Mouse (Mus musculus): Measurements from ENCODE around the gene Gtf3a.
A peak's percentile ranks its signal among the peaks of the same experiment; 100 is the strongest.
"Not testable (repeated sequence)": the region's sequence is repeated elsewhere in the genome, so short reads cannot be mapped to it uniquely, and the experiment has no call there.

The Gtf3a gene

GRCm38 (mm10) chr5:146937541-146938503, 10.6 kb upstream of the Gtf3a start:
- no peak for DNase-seq (ENCODE audit: low spot score)

GRCm38 (mm10) chr5:146939109-146939796, 9.2 kb upstream of the Gtf3a start:
- no peak for DNase-seq (ENCODE audit: low spot score)

- no peak for DNase-seq (ENCODE audit: low spot score)
Observed at GRCm38 (mm10) chr5:146940219-146940618, 8.2 kb upstream of the Gtf3a start.

- not testable (repeated sequence) for DNase-seq (ENCODE audit: low spot score)
Observed at GRCm38 (mm10) chr5:146941939-146942338, 6.5 kb upstream of the Gtf3a start.

GRCm38 (mm10) chr5:146942965-146943364, 5.5 kb upstream of the Gtf3a start:
- no peak for DNase-seq (ENCODE audit: low spot score)

- no peak for DNase-seq (ENCODE audit: low spot score)
Observed at GRCm38 (mm10) chr5:146944568-146944967, 3.9 kb upstream of the Gtf3a start.

- DNase-seq (ENCODE audit: low spot score): no peak
Observed at GRCm38 (mm10) chr5:146946682-146947081, 1.8 kb upstream of the Gtf3a start.

- DNase-seq (ENCODE audit: low spot score): no peak
Observed at GRCm38 (mm10) chr5:146947497-146947896, 960 bp upstream of the Gtf3a start.

- DNase-seq (ENCODE audit: low spot score): no peak
Observed at GRCm38 (mm10) chr5:146948041-146948507, 383 bp upstream of the Gtf3a start.

- DNase-seq (ENCODE audit: low spot score): no peak
Observed at GRCm38 (mm10) chr5:146954576-146954975, 6.1 kb downstream of the Gtf3a start.

- no peak for DNase-seq (ENCODE audit: low spot score)
Observed at GRCm38 (mm10) chr5:146955651-146956050, 7.2 kb downstream of the Gtf3a start.

GRCm38 (mm10) chr5:146956678-146957077, 8.2 kb downstream of the Gtf3a start:
- no peak for DNase-seq (ENCODE audit: low spot score)

- DNase-seq (ENCODE audit: low spot score): peak; percentile 80
Observed at GRCm38 (mm10) chr5:146963118-146963936, 14.9 kb downstream of the Gtf3a start, which contains the start of gene Mtif3. Mtif3 (minus strand) TSS chr5:146963800.

- DNase-seq (ENCODE audit: low spot score): no peak
Observed at GRCm38 (mm10) chr5:146963937-146964278, 15.5 kb downstream of the Gtf3a start.

GRCm38 (mm10) chr5:146968695-146969393, 20.4 kb downstream of the Gtf3a start:
- no peak for DNase-seq (ENCODE audit: low spot score)

- DNase-seq (ENCODE audit: low spot score): no peak
Observed at GRCm38 (mm10) chr5:146971776-146972561, 23.5 kb downstream of the Gtf3a start.

GRCm38 (mm10) chr5:146973353-146973752, 24.9 kb downstream of the Gtf3a start:
- no peak for DNase-seq (ENCODE audit: low spot score)

GRCm38 (mm10) chr5:146973858-146974780, 25.7 kb downstream of the Gtf3a start:
- no peak for DNase-seq (ENCODE audit: low spot score)

GRCm38 (mm10) chr5:146974781-146975123, 26.3 kb downstream of the Gtf3a start:
- DNase-seq (ENCODE audit: low spot score): no peak

GRCm38 (mm10) chr5:146981376-146981775, 32.9 kb downstream of the Gtf3a start:
- no peak for DNase-seq (ENCODE audit: low spot score)

Measured in ovary, postnatal 36 days (tissue).